Mouse (Mus musculus) heart, postnatal 0 days (tissue): Measurements from ENCODE around the gene Cwc25.

Experiments used
- CTCF ChIP-seq: IDR thresholded peaks from 2 replicates; pipeline ENCODE4 v1.5.1; 2016; ENCODE audit warnings: antibody characterized with exemption, control low read depth, low read depth
- EP300 ChIP-seq: IDR thresholded peaks from 2 replicates; pipeline ENCODE4 v1.6.1; 2016; ENCODE audit warnings: antibody characterized with exemption, low read depth

GRCm38 (mm10) chr11:97740190-97740589, 26.2 kb downstream of the Cwc25 start:
- TF ChIP-seq CTCF (no peak), EP300 (no peak)
